Mouse (Mus musculus): ENCODE measurements around the gene Siva1. TPM values are rescaled to one million over a fixed set of nuclear protein-coding genes. Genes with fewer than 3 reads are reported as not detected.
A peak's percentile ranks its signal among the peaks of the same experiment; 100 is the strongest.

Gene Siva1
- polyA plus RNA-seq, 1 experiment from 2014 or later, result 154 TPM

DNA sequence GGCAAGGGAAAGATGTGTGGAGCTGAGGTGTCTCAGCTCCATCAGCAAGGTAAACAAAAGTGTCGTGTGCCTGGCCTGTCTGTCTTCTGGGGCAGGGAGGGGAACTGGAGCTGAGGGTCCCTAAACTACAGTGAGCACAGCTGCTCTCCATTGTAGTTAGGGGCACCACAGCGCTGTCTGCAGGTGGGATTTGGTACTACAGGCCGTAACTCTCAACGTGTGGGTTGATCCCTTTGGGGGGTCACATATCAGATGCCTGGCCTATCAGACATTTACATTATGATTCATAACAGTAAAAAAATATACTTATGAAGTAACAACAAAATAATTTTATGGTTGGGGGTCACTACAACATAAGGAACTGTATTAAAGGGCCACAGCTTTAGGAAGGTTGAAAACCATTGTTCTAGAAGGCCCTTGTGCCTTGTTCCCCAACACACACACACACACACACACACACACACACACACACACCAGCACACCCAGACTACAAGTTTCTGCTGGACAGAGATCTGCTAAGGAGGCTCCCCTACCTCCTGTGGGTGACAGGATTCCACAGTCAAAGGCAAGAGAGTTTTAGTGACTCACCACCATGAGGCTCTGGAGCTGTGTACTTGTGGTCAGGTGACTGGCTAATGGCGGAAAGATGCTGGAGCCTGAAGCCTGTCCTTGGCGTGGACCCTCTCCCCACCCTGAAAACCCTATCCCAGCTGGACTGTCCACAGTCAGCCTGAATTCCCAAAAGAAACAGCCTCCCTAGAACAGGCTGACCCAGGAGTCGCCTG, 17.2 kb upstream of the Siva1 start:
- Histone ChIP-seq H3K27ac (no peak overlapping the region), H3K4me2 (no peak overlapping the region), H3K27me3 (peaks cover 2% of the 10 kb centered on the region), H3K9me3 (replicated peaks) (no peaks in the 10 kb centered on the region), H3K9ac (no peak overlapping the region), H3K4me1 (peaks cover 8% of the 10 kb centered on the region), H3K36me3 (ENCODE audit: poor library complexity, severe bottlenecking) (no peaks in the 10 kb centered on the region), H3K4me3 (no peak overlapping the region)
- WGBS, result 63% methylated on average over 7 of the region's 7 CpGs
- no peak for ATAC-seq

DNA sequence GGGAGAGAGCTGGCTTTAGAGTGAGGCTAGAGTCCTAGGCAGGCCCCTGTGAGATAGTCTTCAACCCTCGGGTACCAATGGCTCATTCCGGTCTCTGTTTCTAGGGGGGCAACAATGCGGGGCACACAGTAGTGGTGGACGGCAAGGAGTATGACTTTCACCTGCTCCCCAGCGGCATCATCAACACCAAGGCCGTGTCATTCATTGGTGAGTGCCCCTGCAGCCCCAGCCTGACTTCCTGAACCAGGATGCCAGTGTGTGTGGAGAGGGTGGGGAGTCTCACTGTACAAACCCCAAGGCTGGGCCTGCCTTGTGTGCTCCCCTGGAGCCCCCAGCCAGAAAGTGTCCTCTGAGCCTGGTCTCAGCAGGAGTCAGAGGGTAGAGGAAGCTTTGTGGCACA, 16.3 kb upstream of the Siva1 start:
- no peaks in the 10 kb centered on the region for H3K36me3 ChIP-seq (ENCODE audit: poor library complexity, severe bottlenecking)
- ATAC-seq, result no peak
- H3K27me3 ChIP-seq, result no peaks in the 10 kb centered on the region
- no peak overlapping the region for H3K27ac ChIP-seq
- peaks cover 8% of the 10 kb centered on the region for H3K4me1 ChIP-seq
- no peak overlapping the region for H3K4me3 ChIP-seq
- no peaks in the 10 kb centered on the region for H3K9me3 ChIP-seq (replicated peaks)
- no peak overlapping the region for H3K9ac ChIP-seq
- H3K4me2 ChIP-seq, result no peak overlapping the region
- 90% methylated on average over 6 of the region's 6 CpGs for WGBS

DNA sequence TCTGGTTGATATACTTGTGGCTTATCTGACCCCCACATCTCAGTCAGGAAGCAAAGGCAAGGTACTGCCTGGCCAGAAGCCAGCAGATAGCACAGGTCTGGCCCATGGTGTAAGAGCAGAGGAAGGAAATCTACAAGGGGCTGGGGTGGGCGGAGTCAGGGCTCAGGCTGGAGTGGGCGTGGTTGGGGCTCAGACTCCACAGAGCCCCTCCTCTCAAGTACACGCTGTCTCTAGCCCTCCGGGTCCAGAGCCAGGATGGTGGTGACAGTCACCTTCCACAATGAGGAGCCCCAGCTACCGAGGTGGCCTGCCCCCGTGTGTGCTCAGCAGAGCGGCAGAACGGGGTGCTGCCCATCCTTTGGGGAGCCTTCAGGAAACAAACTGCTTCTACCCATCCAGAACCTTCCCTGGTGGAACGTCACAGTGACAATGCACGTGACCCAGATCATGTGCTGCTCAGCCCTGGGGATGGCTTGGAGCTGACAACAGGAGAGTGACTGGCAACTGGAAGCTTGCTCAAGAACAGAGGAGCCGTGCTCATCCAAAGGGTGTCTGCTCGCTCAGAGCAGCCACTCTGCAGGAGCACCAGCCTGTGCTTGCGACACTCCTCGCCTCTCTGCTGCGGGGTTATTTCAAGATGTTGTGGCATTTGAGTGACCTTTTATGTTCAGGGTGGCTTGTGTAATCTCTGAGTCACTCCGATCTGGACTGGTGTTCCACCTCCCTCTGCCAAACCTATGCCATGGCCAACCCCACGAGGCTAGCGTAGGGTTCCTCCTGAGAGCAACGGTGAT, 15.4 kb upstream of the Siva1 start:
- Histone ChIP-seq H3K9ac (no peak overlapping the region), H3K36me3 (ENCODE audit: poor library complexity, severe bottlenecking) (no peaks in the 10 kb centered on the region), H3K9me3 (replicated peaks) (no peaks in the 10 kb centered on the region), H3K27ac (no peak overlapping the region), H3K4me3 (peak overlapping the region; percentile 22), H3K27me3 (no peaks in the 10 kb centered on the region), H3K4me2 (peak overlapping the region; percentile 53), H3K4me1 (peaks cover 8% of the 10 kb centered on the region)
- peak; percentile 81 for ATAC-seq
- 39% methylated on average over 19 of the region's 19 CpGs for WGBS

DNA sequence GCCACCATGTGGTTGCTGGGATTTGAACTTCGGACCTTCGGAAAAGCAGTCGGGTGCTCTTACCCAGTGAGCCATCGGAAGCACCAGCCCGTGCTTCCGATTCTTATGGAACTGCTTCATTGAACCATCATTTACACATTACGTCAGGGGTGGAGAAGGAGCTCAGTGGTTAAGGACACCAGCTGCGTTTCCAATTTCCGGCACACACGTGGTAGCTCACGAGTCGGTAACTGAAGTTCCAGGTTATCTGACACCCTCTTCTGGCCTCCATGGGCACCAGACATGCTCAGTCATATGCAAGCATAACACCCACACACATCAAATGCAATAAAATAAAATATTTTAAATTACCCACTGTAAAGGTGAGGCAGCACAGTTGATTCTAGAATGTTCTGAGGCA, 14.4 kb upstream of the Siva1 start:
- Histone ChIP-seq H3K4me3 (no peak overlapping the region), H3K27me3 (no peaks in the 10 kb centered on the region), H3K4me2 (no peak overlapping the region), H3K9ac (no peak overlapping the region), H3K36me3 (ENCODE audit: poor library complexity, severe bottlenecking) (no peaks in the 10 kb centered on the region), H3K27ac (no peak overlapping the region), H3K4me1 (peaks cover 8% of the 10 kb centered on the region), H3K9me3 (replicated peaks) (no peaks in the 10 kb centered on the region)
- no peak for ATAC-seq
- 95% methylated on average over 12 of the region's 12 CpGs for WGBS

DNA sequence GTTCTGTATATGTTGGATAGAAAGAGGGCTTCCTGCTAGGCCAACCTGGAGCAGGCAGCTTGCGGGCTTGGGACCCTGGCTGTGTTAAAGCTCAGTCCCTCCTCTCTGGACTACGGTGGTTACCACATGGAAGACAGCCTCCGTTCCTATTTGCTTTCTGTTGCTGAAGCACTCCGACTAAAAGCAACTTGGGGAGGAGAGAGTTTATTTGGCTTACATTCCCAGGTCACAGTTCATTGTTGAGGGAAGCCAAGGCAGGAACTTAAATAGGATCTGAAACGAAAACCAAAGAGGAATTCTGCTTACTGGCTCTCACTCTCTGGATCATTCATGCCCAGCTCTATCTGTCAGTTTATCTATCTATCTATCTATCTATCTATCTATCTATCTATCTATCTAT, 13.7 kb upstream of the Siva1 start:
- H3K4me3 ChIP-seq, result no peak overlapping the region
- no peak overlapping the region for H3K4me2 ChIP-seq
- no peak overlapping the region for H3K27ac ChIP-seq
- 80% methylated on average over 5 of the region's 5 CpGs for WGBS
- no peaks in the 10 kb centered on the region for H3K27me3 ChIP-seq
- ATAC-seq, result no peak
- H3K9ac ChIP-seq, result no peak overlapping the region
- H3K4me1 ChIP-seq, result peaks cover 8% of the 10 kb centered on the region
- no peaks in the 10 kb centered on the region for H3K36me3 ChIP-seq (ENCODE audit: poor library complexity, severe bottlenecking)
- no peaks in the 10 kb centered on the region for H3K9me3 ChIP-seq (replicated peaks)

DNA sequence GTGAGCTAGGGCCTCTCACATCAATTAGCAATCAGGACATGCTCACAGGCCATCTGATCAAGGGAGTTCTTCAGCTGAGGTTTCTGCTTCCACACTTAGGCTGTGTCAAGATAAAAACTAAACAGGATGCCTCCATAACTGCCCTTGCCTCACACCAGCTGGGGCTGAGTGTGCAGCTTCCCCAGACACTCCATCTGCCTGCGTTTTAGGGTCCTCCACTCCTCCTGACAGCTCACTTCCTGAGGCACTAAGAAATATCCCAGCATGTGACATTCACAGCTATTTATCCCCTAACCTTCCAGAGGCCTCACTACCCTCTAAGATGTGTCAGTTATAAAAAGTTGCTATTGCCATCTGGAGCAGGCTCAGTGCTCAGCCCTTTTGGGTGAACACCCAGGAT, 13.0 kb upstream of the Siva1 start:
- WGBS, result 82% methylated on average over 1 of the region's 1 CpGs
- Histone ChIP-seq H3K9ac (no peak overlapping the region), H3K4me1 (peaks cover 8% of the 10 kb centered on the region), H3K4me2 (no peak overlapping the region), H3K27ac (no peak overlapping the region), H3K4me3 (no peak overlapping the region), H3K36me3 (ENCODE audit: poor library complexity, severe bottlenecking) (no peaks in the 10 kb centered on the region), H3K27me3 (no peaks in the 10 kb centered on the region), H3K9me3 (replicated peaks) (no peaks in the 10 kb centered on the region)
- no peak for ATAC-seq

DNA sequence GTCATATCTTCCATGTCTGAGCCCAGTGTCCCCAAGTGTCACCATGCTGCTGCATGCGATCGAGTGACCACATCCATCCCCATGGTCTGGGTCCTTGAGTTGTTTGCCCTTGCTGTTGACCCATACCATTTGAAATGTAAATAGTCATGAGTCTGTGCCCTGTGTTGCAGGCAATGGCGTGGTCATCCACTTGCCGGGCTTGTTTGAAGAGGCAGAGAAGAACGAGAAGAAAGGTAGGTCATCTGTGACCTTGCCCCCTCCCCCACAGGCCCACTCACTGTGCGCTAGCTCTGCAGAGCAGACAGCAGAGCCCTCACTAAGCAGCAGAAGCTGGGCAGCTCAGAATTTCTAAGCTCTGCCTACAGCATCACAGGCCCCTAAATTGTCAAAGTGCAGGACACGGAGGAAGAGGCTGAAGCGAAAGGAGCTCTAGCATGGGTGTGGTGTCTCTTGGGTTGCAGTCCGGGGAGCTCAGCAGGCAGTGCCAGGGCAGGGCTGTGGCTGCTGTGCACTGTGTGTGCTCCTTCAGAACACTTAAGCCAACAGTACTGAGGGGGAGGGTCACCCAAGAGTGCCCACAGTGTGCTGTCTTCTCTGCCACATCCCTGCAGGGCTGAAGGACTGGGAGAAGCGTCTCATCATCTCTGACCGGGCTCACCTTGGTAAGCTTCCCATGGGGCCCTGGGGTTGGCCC, 12.2 kb upstream of the Siva1 start:
- Histone ChIP-seq H3K36me3 (ENCODE audit: poor library complexity, severe bottlenecking) (no peaks in the 10 kb centered on the region), H3K4me3 (no peak overlapping the region), H3K9ac (no peak overlapping the region), H3K27me3 (no peaks in the 10 kb centered on the region), H3K9me3 (replicated peaks) (no peaks in the 10 kb centered on the region), H3K4me2 (no peak overlapping the region), H3K27ac (no peak overlapping the region), H3K4me1 (peaks cover 8% of the 10 kb centered on the region)
- 83% methylated on average over 11 of the region's 11 CpGs for whole genome bisulfite sequencing
- no peak for ATAC-seq

DNA sequence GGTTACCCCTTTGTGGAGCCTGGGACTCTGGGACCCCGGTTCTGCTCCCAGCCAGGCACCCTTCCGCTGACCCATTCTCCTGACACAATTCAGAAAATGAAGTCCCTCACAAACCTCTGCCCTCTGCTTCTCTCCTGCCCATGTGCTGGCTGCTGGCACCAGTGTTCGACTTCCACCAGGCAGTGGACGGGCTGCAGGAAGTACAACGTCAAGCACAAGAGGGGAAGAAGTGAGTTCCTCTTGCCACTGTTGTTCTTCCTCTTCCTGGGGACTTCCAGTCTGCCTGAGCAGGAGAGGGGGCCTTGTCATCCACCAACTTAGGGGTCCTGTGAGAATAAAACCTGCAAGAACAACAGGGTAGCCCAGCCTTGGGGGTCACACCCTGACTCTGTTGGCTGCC, 11.6 kb upstream of the Siva1 start:
- Histone ChIP-seq H3K27me3 (no peaks in the 10 kb centered on the region), H3K9me3 (replicated peaks) (no peaks in the 10 kb centered on the region), H3K36me3 (ENCODE audit: poor library complexity, severe bottlenecking) (no peaks in the 10 kb centered on the region), H3K4me1 (peaks cover 8% of the 10 kb centered on the region), H3K4me2 (no peak overlapping the region), H3K4me3 (no peak overlapping the region), H3K9ac (no peak overlapping the region), H3K27ac (no peak overlapping the region)
- ATAC-seq, result no peak
- 85% methylated on average over 5 of the region's 5 CpGs for WGBS

DNA sequence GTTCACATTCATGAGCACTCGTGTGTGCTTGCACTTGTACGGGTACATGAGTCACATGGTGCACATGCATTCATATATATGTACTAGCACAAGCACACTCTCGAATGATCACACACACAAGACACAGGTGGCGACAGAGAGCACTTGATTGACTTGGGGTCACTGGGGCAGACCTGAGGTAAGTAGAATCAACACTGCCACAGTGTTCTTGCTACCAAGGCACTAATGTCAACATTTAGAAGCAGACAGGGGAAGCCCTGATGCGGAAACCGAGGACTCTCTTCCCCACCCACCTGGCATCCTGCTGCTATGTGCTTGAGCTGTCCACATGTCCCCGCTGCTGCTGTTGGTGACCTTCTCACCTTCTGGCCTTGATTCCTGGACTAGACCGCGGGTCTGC, 10.8 kb upstream of the Siva1 start:
- 81% methylated on average over 9 of the region's 9 CpGs for WGBS
- no peak overlapping the region for H3K4me3 ChIP-seq
- H3K4me1 ChIP-seq, result peaks cover 7% of the 10 kb centered on the region
- H3K27me3 ChIP-seq, result no peaks in the 10 kb centered on the region
- H3K36me3 ChIP-seq (ENCODE audit: poor library complexity, severe bottlenecking), result no peaks in the 10 kb centered on the region
- no peak for ATAC-seq
- no peak overlapping the region for H3K27ac ChIP-seq
- H3K4me2 ChIP-seq, result no peak overlapping the region
- H3K9me3 ChIP-seq (replicated peaks), result no peaks in the 10 kb centered on the region
- no peak overlapping the region for H3K9ac ChIP-seq

DNA sequence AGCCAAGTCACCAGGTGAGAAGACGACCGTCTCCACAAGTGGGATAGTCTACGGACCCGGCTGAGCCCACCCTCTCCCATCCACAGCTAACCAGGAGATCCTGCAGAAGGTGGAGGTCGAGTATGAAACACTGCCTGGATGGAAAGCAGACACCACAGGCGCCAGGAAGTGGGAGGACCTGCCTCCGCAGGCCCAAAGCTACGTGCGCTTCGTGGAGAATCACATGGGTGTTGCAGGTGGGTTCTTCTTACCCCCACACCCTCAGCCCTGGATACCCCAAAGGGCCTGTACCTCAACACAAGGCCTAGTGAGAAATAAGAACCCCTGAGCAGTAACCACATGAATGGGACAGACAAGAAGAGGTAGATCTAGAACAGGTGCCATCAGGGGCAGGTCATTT, 5.0 kb upstream of the Siva1 start:
- Histone ChIP-seq H3K36me3 (ENCODE audit: poor library complexity, severe bottlenecking) (no peaks in the 10 kb centered on the region), H3K4me3 (no peak overlapping the region), H3K4me1 (peaks cover 5% of the 10 kb centered on the region), H3K27me3 (no peaks in the 10 kb centered on the region), H3K27ac (no peak overlapping the region), H3K4me2 (no peak overlapping the region), H3K9me3 (replicated peaks) (no peaks in the 10 kb centered on the region), H3K9ac (no peak overlapping the region)
- no peak for ATAC-seq
- 89% methylated on average over 10 of the region's 10 CpGs for WGBS

DNA sequence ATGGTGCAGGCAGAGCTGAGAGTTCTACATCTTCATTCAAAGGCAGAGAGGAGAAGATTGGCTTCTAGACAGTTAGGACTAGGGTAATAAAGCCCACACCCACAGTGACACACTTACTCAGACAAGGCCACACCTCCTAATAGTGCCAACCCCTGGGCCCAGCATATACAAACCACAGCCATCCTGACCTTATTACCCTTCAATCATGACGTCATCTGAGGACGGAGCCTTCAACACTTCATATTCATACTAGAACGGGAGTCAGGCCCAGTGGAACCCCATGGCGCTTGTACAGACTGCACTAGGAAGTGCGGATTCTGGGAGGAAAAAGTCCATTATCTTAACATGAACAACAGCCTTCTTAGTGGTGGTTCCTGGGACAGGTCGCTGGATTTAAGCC, 1.4 kb upstream of the Siva1 start:
- Histone ChIP-seq H3K4me2 (no peak overlapping the region), H3K9ac (no peak overlapping the region), H3K4me3 (no peak overlapping the region), H3K4me1 (peaks cover 24% of the 10 kb centered on the region), H3K36me3 (ENCODE audit: poor library complexity, severe bottlenecking) (peaks cover 10% of the 10 kb centered on the region), H3K27ac (no peak overlapping the region), H3K9me3 (replicated peaks) (no peaks in the 10 kb centered on the region), H3K27me3 (no peaks in the 10 kb centered on the region)
- ATAC-seq, result no peak
- 89% methylated on average over 6 of the region's 6 CpGs for whole genome bisulfite sequencing

DNA sequence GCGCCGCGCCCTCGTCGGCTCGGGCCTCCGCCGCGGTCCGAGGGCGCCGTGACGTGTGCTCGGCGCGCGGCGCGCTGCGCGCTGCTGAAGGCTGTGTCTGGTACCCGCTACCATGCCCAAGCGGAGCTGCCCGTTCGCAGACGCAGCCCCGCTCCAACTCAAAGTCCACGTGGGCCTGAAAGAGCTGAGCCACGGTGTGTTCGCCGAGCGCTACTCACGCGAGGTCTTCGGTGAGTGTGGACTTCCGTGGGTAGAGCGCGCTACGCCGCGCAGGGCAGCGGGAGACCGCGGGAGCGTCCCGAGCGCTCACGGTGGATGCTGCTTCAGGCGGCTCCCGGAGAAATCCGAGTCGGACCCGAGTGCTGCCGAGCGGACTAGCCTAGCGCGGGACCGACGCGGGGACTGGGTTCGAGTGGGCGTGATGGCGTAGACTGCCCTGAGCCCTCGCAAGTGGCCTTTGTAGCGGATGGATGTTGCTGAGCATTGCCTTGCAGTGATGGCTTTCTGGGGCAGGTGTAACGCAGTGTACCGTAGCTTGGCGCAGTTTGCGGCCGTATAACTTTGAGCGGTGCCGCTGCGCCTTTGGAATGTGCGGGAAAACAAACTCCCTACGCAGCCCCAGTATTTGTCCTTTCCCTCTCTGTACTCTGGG, 502 bp downstream of the Siva1 start:
- H3K4me1 ChIP-seq, result peaks cover 24% of the 10 kb centered on the region
- peak overlapping the region; percentile 84 for H3K9ac ChIP-seq
- peaks cover 29% of the 10 kb centered on the region for H3K36me3 ChIP-seq (ENCODE audit: poor library complexity, severe bottlenecking)
- no peaks in the 10 kb centered on the region for H3K27me3 ChIP-seq
- peak; percentile 52; the same call in 1 of the 2 replicates for ATAC-seq
- peak overlapping the region; percentile 74 for H3K4me3 ChIP-seq
- no peaks in the 10 kb centered on the region for H3K9me3 ChIP-seq (replicated peaks)
- peak overlapping the region; percentile 85 for H3K27ac ChIP-seq
- WGBS, result 0% methylated on average over 71 of the region's 75 CpGs
- H3K4me2 ChIP-seq, result peak overlapping the region; percentile 89
